Mouse (Mus musculus): ENCODE measurements around the gene Slc10a6. TPM values are rescaled to one million over a fixed set of nuclear protein-coding genes. Genes with fewer than 3 reads are reported as not detected.

Gene Slc10a6
- polyA plus RNA-seq, 1 experiment, result 0.90 TPM

DNA sequence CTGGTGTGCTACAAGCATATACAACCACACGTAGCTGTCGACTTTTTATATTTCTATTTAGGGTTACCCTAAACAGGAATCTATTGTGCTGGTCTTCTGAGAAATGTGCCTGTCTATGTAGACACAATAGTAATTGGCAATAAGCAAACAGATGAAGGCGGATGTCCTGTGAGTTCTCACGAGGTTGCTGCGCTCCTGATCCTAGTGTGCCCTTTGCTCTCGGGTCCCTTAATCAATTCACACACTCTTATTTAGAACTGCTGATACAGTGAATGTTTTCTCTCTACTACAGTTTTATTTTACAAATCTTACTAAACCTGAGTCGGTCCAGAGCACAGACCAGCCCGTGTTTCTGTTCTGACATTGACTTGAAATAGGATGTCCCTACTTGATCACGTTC lies 68.7 kb downstream of the Slc10a6 start:
- H3K36me3 ChIP-seq (ENCODE audit: control insufficient read depth, insufficient read depth, low read length), result no peaks in the 10 kb centered on the region
- no peak for DNase-seq (ENCODE audit: low read depth in 1 of 2, low spot score in 2 of 2)
- no peak for TF ChIP-seq CTCF (IDR thresholded peaks at IDR 0.05; ENCODE audit: extremely low read depth, insufficient read depth, insufficient read length, insufficient replicate concordance)
- TF ChIP-seq POLR2A (IDR thresholded peaks at IDR 0.05; ENCODE audit: low read depth, low read length), result no peak
- H3K27ac ChIP-seq (ENCODE audit: insufficient read depth, low read length), result no peak overlapping the region
- no peaks in the 10 kb centered on the region for H3K4me1 ChIP-seq (ENCODE audit: control insufficient read depth, insufficient read depth, insufficient read length)
- no peaks in the 10 kb centered on the region for H3K27me3 ChIP-seq (ENCODE audit: control insufficient read depth, insufficient read depth, low read length)
- no peak overlapping the region for H3K4me3 ChIP-seq (ENCODE audit: extremely low read depth, insufficient read depth, insufficient read length)
- WGBS, result 80% methylated on average over 9 of the region's 9 CpGs

Other genes with a start within 250 kb of the Slc10a6 start
- 1.8 and 2.5 TPM in 2 replicates for gene Ptpn13, start 204.2 kb downstream of the Slc10a6 start, polyA plus RNA-seq (2012; rRNA removed)
- gene 1700016H13Rik, start 26.6 kb upstream of the Slc10a6 start, polyA plus RNA-seq (2012; rRNA removed), result not detected in 2 replicates
- gene Aff1, start 63.0 kb upstream of the Slc10a6 start, polyA plus RNA-seq (2012; rRNA removed), result 15.2 and 16.2 TPM in 2 replicates

All from spleen, adult 2 months (tissue).